Mouse (Mus musculus): Measurements from ENCODE around the gene Rassf5.

- TF ChIP-seq EP300 (IDR thresholded peaks at IDR 0.05) (no peak), CTCF (IDR thresholded peaks at IDR 0.05) (no peak)
Observed at GRCm38 (mm10) chr1:131186995-131187394, 58.1 kb downstream of the Rassf5 start.

All from lung, postnatal 0 days (tissue).